Mouse (Mus musculus): ENCODE measurements around the gene Dnajc5g. TPM values are rescaled to one million over a fixed set of nuclear protein-coding genes. Genes with fewer than 3 reads are reported as not detected.

Dnajc5g gene
- not detected for total RNA-seq (2021)
- long read RNA-seq, result 0 reads

GRCm38 (mm10) chr5:31105814-31106335 is at the start of gene Dnajc5g:
Gene Dnajc5g (plus strand): TSS chr5:31106285.
- no peak for DNase-seq (ENCODE audit: low spot score in 2 of 2)

- DNase-seq (ENCODE audit: low spot score in 2 of 2), result no peak
These were observed 36.3 kb upstream of the Dnajc5g start for GRCm38 (mm10) chr5:31069810-31070209.

GRCm38 (mm10) chr5:31071059-31071458 is 35.0 kb upstream of the Dnajc5g start:
- no peak for DNase-seq (ENCODE audit: low spot score in 2 of 2)

DNA sequence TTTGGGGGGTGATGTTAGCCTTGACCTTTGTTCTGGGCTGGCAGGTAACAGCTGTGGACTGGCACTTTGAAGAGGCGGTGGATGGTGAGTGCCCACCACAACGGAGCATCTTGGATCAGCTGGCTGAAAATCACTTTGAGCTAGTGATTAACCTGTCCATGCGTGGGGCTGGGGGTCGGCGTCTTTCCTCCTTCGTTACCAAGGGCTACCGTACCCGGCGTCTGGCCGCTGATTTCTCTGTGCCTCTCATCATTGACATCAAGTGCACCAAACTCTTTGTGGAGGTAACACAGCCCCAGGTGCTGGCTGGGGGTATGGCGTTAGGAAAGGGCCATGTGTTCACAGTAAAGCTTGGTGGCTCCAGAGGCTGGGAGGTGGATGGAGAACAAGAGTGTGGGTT is 34.3 kb upstream of the Dnajc5g start:
- no peak for DNase-seq (ENCODE audit: low spot score in 2 of 2)

GRCm38 (mm10) chr5:31073176-31073575 is 32.9 kb upstream of the Dnajc5g start:
- no peak for DNase-seq (ENCODE audit: low spot score in 2 of 2)

- DNase-seq (ENCODE audit: low spot score in 2 of 2), result no peak
These were observed 29.7 kb upstream of the Dnajc5g start for GRCm38 (mm10) chr5:31076346-31076745.

DNA sequence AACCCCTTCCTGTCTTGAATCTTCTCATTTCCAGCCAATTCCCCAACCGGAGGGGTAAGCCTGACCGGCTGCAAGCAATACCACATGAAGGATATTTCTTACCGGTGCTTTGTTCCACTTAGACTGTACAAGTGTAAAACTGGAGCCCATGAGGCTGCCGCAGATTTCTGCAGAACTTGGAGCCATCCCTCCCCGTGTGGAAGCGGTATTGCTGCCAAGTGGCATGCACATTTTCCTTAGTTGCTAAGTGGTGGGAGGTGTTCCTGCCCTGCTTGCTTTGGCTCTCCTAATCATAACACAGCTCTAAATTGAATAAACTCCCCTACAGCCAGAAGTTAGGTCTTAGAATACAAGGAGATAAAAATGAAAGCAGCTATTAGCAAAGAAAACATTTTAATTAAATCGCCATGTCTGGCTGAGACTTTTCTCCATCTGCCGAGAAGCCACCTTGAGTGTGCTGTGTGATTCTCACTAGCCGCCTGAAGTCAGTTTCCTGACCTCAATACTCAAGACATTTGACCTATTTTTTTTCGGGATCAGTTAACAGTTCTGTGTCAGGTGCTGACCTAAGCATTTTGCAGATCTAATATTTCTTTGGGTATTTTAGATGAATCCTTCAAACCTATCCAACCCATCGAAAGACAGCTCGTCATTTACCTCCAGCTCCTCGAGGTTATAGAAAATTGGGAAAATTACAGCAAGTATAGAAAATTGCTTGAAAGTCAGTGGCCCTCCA is 25.9 kb upstream of the Dnajc5g start:
- peak in 1 of 2 experiments; percentile 37 for DNase-seq (ENCODE audit: low spot score in 2 of 2)

- no peak for DNase-seq (ENCODE audit: low spot score in 2 of 2)
These were observed 25.3 kb upstream of the Dnajc5g start for GRCm38 (mm10) chr5:31080795-31081164.

GRCm38 (mm10) chr5:31081386-31081785 is 24.7 kb upstream of the Dnajc5g start:
- DNase-seq (ENCODE audit: low spot score in 2 of 2), result peak; percentile 50 to 64

- peak; percentile 81 to 82 for DNase-seq (ENCODE audit: low spot score in 2 of 2)
These were observed 23.7 kb upstream of the Dnajc5g start for GRCm38 (mm10) chr5:31082355-31082754.

- DNase-seq (ENCODE audit: low spot score in 2 of 2), result no peak
These were observed 23.0 kb upstream of the Dnajc5g start for GRCm38 (mm10) chr5:31082935-31083625.

DNA sequence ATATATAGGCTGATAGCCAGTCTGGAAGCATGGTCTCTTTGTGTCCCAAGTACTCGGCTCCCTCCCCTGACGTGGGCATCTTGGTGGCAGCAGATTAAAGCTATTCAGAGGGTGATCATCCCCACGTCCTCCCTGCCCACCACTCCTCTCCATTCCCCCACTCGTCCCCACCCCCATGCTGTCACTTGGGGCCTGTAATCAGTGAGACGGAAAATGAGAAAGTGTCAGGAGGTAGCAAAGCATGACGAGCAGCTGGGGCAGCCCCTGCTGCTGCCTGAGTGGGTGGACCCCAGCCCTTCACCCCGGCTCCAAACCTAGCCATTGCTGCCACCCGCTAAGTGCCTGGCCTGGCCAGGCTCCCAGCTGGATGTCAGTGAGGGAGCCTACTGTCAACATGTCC is 22.1 kb upstream of the Dnajc5g start:
- no peak for DNase-seq (ENCODE audit: low spot score in 2 of 2)

DNA sequence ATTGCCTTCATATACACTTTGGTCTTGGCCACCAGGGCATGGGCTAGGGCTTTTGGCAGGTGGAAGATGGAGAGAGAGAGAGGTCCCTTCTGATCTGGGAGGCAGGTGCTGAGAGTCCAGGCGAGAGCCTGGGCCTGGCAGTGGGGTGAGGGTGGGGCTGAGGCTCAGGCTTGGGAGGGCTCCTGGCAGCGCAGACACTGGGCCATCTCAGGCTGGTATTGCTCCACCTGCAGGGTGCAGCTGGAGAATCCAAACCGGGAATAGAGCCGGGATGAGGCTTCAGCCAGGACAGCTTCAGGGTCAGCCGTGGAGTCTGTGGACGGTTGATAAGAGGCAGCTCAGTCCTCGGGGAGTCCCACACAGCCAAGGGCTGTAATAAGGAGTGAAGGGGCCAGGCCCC is 19.5 kb upstream of the Dnajc5g start:
- DNase-seq (ENCODE audit: low spot score in 2 of 2), result no peak

- DNase-seq (ENCODE audit: low spot score in 2 of 2), result no peak
These were observed 19.0 kb upstream of the Dnajc5g start for GRCm38 (mm10) chr5:31087131-31087530.

- no peak for DNase-seq (ENCODE audit: low spot score in 2 of 2)
These were observed 13.7 kb upstream of the Dnajc5g start for GRCm38 (mm10) chr5:31092231-31092975.

GRCm38 (mm10) chr5:31093151-31094041 is 12.7 kb upstream of the Dnajc5g start:
- peak; percentile 52 to 60 for DNase-seq (ENCODE audit: low spot score in 2 of 2)

DNA sequence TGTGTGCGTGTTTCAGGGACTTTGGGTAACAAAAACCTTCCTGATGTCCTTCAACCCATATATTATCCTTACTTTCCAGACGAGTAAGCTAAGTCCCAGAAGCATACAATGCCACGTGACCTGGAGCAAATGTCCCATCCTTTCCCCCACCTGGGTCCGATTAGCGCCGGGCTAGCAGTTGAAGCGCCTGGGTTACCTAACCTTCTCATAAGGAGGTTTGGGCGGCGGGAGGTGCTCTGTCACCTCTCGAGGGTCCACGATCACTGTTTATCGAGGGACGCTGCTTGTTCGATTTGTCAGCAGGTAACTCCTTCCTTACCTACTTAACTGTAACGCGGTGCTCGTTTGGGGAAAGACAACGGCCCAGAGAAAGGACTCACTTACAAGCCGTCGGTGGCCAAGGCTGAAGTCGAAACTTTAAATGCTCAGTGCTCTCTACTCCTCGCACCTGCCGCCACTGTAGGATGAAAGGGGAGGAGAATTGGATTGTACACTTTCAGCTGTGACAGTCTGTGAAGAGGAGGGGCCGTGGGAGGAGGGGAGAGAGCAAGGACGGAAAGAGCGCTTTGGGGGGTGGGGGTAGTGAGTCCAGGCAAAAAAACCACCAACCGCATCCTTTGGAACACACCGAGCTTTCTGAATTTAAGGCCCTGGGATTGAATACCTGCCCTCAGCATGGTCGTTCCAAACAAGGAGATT is 11.8 kb upstream of the Dnajc5g start:
- no peak for DNase-seq (ENCODE audit: low spot score in 2 of 2)

DNA sequence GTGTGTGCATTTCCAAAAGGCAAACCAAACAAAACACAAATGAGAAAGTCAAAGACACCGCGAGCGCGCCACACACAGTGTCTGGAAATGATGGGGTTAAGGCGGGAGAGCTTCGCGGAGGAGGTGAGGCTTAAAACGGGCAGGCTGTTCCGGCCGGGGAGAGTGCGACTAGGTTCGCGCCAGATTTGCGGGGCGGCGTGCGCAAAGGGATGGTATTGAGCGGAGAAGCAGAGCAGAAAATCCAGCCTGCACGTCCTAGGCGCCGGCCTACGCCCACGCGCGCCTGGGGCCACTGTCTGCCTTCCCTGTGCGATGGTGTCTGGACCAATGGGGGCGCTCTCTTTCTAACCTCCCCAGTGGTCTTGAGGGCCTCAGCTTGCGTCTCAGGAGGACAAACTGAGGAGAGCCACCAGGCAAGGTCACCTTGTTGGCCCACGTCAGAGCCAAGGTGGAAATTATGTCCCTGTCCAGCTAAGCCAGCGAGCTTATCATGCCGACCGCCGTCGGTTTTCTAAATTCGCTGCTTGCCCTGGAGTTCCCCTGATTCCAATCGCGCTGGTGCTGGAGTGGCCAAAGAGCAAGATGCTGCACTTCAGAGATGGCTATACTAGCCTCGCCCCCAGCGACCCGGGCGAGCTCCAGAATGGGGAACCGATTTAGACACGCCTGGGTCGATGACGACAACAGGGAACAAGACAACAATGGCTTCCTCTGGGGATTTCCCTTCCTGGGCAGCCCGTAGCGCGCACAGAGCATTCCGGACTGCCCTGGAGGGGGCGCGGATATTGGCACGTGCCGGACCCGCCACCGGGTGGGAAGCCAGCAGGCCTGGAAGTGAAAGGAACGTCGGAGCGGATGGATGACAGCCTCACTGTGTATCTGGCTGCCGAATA is 11.0 kb upstream of the Dnajc5g start:
- peak; percentile 57 to 61 for DNase-seq (ENCODE audit: low spot score in 2 of 2)
